8 mouse cellular contexts compared by ENCODE assay signal in genomic region chr17:46041223-46041622, GRCm38 (mm10). TPM values are rescaled to one million over a fixed set of nuclear protein-coding genes. Genes with fewer than 3 reads are reported as not detected.
DNase-seq lines count a peak whose midpoint lies in the region; ATAC-seq lines count a peak whose summit lies in the region.

No protein-coding gene starts in this region.

- ATAC-seq in frontal cortex, adult (ENCODE audit: low TSS enrichment) = peak; percentile 34; the same call in 1 of the 2 replicates
- peak; percentile 65 for ATAC-seq in liver, embryonic 11.5 days (replicated peaks; ENCODE audit: low FRiP score)
- no peak for ATAC-seq in activated CD4-positive, CD25-positive, alpha-beta regulatory T cell, adult 4 months

- H3K9ac ChIP-seq in liver, embryonic 11.5 days (ENCODE audit: low read depth, low read length) = peak overlapping the region; percentile 34; the same call in 1 of the 2 replicates

- H3K27me3 ChIP-seq in liver, embryonic 11.5 days (replicated peaks; ENCODE audit: control insufficient read depth, insufficient read depth, low read length) = no peaks in the 10 kb centered on the region

- no peaks in the 10 kb centered on the region for H3K9me3 ChIP-seq in liver, embryonic 11.5 days (ENCODE audit: control insufficient read depth, low read length)

- H3K4me1 ChIP-seq in liver, embryonic 11.5 days (replicated peaks; ENCODE audit: control insufficient read depth, insufficient read depth, low read length) = peaks cover 19% of the 10 kb centered on the region

- no peak for DNase-seq in frontal cortex, postnatal 10 days (ENCODE audit: low spot score in 2 of 2)
- DNase-seq in 3T3-L1 (ENCODE audit: low read depth, low spot score) = peak; percentile 63
- peak; percentile 70 for DNase-seq in adrenal gland, postnatal 14 days
- peak; percentile 53 for DNase-seq in liver, embryonic 11.5 days (ENCODE audit: low spot score)
- DNase-seq in skeletal muscle tissue, adult 2 months (ENCODE audit: low read depth, low spot score) = peak; percentile 63
- DNase-seq in cerebellum, adult 8-10 months = no peak

- no peaks in the 10 kb centered on the region for H3K36me3 ChIP-seq in liver, embryonic 11.5 days (ENCODE audit: control insufficient read depth, insufficient read depth, low read length)

- 46% methylated on average over 5 of the region's 5 CpGs for whole genome bisulfite sequencing in liver, embryonic 11.5 days

- peak overlapping the region; percentile 85 for H3K27ac ChIP-seq in liver, embryonic 11.5 days (ENCODE audit: low read depth, low read length)

- H3K4me3 ChIP-seq in liver, embryonic 11.5 days (ENCODE audit: low read depth, low read length) = no peak overlapping the region

- H3K4me2 ChIP-seq in liver, embryonic 11.5 days = peak overlapping the region; percentile 45

RNA-seq across cellular contexts. Expression of gene Vegfa, which starts 9.1 kb away (rescaled TPM):
- 422 and 438 TPM in 2 replicates for total RNA-seq in adrenal gland, postnatal 14 days (2021)
- 3.4 and 4.6 TPM in 2 replicates for polyA plus RNA-seq in liver, embryonic 11.5 days (2014; fragmentation: Nextera tagmentation; extraction: Ambion mirVana)
- not detected for polyA plus RNA-seq in activated CD4-positive, CD25-positive, alpha-beta regulatory T cell, adult 4 months (2017; shearing (Covaris generic))

Comparison
In these comparisons a context has a peak if more than half of its experiments do, and no peak if none do; other contexts are left out.
1. DNase-seq: peak in 3T3-L1 (single experiment), adrenal gland, postnatal 14 days (single experiment), liver, embryonic 11.5 days (single experiment) and skeletal muscle tissue, adult 2 months (single experiment); none in frontal cortex, postnatal 10 days (0 of 2) and cerebellum, adult 8-10 months (single experiment).